Mouse (Mus musculus): ENCODE measurements at regions not wholly inside any gene's neighbourhood (a gene's known extent, or its start where the extent isn't known, plus 50 kb on each side); places are given as distances from the start of the nearest gene placed in this dataset.

DNA sequence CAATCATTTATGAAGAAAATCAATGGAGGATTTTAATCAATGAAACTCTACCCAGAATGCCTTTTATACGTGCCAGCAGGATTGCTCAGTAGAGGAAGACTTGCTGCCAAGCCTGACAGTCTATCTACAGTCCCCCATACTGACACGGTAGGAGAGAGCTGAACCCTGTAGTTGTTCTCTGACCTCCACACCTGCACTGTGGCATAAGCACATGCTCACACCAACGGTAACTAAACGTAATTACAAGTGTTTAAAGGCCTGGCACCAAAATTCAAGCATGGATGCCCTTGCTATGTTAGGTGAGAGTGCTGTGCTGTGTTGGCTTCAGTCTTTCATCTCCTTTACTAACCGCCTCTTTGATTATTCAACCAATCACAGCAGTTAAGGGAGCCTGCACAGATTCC, 190.8 kb downstream of the Pfkfb3 start:
- DNase-seq (ENCODE audit: low read depth in 1 of 2, low spot score in 2 of 2): no peak

DNA sequence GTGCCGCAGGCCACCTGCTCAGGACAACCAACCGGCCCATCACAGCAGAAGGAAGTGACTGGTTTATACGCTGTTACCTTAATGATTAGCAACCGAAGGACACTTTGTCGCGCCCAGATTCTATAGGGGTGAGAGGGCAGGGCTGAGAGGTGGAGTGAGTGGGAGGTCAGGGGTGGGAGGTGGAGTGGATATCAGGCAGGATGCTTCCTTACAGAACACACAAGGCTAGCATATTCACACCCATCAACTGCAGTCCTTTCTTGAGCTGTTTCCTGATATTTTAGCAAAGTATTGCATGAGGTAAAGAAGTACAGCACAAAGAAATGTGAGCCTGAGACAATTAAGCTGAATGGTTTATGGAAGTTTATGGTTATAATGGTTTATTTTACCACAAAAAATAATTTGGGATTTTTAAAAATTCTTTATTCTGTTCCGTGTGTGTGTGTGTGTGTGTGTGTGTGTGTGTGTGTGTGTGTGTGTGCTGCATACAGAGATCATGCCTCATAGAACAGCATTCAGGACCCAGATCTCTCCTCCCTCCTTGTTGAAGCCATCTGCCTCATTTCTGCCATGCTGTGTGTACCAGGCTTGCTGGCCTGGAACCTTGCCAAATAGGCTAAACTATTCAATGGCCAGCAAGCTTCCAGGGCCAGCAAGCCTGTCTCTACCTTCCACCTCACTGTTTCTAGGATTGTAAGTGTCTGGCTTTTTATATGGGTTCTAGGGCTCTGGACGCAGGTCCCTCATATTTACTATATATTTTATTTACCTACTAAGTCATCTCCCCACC, 190.5 kb downstream of the Prkcq start:
- no peak for DNase-seq (ENCODE audit: low read depth in 1 of 2, low spot score in 2 of 2)

DNA sequence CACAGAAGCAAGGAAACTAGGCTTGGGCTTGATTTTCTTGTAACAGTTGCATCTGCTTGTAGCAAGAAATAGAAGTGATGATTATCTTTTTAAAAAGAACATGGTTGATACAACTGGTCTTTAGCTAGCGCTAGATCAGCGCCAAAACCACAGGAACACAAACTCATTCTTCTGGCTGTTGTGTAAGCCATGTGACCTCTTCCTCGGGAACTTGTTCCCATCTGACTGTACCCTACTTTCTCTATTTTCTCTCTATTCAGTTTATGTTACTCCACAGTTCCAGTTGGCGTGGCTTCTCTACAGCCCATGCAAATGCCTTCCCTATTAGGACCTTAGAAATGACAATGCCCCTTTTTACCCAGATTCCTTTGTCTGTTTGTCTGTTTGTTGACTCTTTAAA, 187.4 kb downstream of the Prkcq start:
- no peak for DNase-seq (ENCODE audit: low read depth in 1 of 2, low spot score in 2 of 2)

DNA sequence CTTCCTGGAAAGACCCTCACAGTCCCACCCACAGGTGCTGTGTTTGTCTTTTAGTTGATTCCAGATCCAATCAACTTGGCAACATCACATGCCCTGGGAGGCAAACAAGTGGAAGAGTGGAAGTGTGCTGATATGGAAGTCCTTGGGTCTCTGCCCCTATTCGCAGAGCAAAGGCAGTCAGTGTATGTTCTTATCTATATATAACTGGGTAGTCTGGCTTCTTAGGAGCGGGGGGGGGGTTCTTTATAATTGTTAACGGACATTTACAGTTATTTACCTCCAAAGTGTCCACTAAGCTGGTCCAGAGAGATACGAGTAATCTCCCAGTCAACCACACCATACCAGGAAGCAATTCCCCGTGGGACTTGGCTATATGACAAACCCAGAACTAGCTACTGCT, 184.8 kb downstream of the Prkcq start:
- DNase-seq (ENCODE audit: low read depth in 1 of 2, low spot score in 2 of 2): no peak

DNA sequence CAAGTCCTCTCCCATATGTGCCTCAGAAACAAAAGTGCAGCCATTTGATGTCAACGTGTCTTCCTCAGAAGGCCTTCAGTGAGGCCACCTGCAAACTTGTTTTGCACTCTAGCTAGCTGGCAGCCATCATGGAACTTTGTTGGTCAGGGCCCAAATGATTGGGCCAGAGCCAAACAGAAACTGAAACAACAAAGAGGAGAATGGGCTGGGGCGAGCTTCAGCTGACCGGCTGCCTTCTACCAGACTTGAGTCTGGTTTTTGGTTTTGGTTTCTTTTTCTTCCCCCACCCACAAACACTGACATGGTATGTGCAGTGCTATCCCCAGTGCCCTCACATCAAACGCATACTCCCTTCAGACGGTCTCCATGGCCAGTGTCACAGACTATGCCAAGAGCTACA, 183.7 kb downstream of the Prkcq start:
- DNase-seq (ENCODE audit: low read depth in 1 of 2, low spot score in 2 of 2): no peak
